Mouse (Mus musculus) thymus, postnatal 10 days (tissue): ENCODE results near the gene Mycbp.

Experiments used
- DNase-seq, 2 experiments: peaks; one replicate each; pipeline ENCODE4 v3.0.0; 2021; ENCODE audit warnings: low spot score in 2 of 2

The Mycbp gene

DNA sequence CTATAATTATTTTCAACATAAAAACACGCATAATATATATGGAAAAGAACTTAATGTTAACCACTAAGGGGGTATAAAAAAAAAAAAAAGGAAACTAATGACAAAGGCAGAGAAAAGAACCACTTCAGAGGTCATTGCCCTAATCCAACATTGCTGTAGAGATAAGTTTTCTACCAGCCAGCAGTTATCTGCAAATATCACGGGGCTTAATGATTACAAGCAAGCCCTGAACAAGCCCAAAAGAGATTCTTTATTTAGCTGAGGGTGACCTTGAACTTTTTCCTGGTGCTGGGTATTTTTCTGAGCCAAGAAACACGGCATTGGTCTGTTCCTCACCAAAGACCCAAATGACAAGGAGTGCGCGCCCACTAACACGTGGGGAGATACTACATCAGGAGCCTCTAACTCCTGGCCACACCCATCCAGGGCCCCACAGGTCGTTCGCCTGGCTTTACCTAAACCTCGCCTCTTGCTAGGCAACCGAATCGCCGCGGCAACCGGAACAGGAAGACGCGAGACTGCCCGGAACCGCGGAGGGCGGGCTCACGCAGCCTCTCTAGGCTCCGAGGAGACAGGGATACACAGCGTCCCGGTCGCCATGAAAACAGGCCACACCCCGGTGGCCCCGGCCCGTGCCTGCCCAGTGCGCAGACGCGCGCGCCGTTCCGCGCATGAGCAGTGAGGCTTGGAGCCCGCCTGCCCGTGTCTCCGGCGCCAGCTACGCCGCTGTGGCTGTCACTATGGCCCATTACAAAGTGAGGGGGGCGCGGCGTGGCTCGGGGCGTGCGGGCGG, at the start of gene Mycbp:
TSS of gene Mycbp (plus strand) at position 500 of the 793 bp plus-strand sequence.
- DNase-seq: peak; percentile 96 to 99

DNA sequence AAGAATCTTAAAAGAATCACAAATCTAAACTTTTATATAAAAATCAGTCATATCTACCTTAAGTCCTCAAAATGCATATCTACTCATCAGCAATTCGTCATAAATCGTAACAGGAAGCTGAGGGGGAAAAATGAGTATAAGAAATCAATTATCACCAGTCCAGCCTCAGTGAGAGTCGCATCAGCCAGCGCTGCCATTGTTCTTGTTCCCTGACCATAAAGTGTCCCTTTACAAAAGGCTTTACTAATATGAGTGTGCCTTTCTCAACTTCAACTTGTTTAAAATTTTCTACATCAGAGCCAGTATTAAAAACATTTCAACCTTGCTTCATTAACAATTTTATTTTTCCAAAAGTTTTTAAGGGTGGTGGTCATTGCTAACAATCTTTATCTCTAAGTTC, 47.7 kb upstream of the Mycbp start:
- DNase-seq: no peak

DNA sequence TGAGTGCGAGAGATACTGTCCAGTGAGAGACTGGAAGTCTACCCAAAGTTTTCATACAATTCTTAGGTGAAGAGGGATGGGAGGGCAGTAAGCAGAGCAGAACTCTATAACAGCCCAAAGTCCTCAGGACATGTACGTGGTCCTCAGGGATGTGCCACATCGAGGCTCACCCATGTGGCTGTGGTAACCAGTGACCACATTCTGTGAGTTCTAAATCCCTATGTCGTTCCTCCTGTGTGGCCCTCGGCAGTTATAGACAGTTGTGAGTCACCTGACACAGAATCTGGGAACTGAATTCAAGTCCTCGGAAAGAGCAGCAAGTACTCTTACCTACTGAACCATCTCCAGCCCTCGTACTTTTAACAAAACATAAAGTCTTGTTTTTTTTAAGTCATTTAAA, 46.5 kb upstream of the Mycbp start:
- DNase-seq: no peak

DNA sequence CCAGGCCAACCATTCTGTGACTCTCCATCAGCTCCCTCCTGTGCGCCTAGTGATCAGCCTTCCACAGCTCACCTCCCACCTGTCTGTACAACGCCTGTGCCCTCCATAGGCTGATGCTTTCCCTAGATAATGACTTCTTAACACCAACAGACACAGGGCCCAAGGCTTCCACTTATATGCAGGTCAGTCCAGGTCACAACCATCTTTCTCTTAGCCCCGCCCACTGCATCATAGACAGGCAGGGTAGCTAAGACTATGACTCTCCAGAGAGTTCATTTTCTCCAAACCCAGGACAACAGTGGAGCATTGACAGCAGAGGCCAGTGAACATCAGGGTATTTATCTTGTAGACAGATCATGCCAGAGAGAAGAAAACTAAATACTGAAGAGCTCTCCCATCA, 45.3 kb upstream of the Mycbp start, which contains the start of gene 4933427I04Rik:
TSS of gene 4933427I04Rik (plus strand) at position 301 of the 400 bp plus-strand sequence.
- DNase-seq: no peak

DNA sequence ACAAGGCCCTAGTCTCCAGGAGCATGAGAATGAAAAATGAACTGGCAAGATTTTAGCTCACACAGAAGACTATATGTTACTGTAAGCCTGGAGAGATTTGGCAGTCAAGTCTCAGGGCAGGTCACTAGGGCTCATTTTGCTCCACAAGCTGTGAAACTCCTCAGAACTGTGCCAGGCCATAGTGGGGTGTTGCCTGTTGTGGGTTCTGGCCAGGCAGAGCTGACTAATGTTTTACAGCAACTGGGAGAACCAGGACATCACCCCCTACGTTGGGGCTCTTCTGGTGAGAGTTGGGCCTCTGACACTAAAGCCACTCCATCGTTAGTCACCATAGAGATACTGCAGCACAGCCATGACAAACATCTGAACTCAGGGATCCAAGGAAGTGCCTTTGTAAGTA, 44.8 kb upstream of the Mycbp start:
- no peak for DNase-seq

DNA sequence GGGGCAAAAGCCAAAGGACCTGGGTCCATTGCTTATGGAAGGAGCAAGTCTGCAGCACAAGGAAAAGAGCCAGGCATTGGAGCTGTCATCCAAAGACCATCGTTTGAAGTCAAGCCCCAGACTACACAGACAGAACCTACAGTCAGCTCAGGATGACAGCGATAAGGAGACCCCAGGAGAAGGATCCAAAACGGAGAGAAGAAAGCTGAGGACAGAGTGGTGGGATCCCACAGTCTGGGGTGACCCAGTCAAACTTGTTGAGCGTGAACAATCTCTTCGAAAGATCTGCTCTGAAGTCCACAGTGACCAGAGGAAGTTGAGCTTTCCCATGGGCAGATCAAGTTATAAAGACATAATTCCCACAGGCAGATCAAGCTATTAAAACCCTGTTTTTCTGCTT, 44.0 kb upstream of the Mycbp start:
- no peak for DNase-seq

DNA sequence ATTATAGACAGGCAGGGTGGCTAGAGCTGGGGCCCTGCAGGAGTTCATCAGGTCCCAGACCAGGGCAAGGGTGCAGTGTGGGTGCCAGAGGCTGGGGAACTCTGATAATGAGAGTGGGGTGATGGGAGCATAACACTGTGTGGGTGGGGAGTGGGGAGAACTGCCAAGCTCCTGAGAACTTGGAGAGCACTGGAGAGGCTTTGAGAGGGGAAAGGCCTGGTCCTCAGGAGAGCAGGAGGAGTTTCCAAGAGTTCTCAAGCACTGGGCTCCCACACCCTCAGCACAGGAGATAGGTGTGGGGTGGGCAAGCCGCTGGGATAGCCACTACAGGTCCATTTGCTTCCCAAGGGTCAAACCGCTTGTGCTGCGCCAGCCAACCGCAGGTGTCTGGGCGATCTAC, 10.9 kb upstream of the Mycbp start:
- DNase-seq: no peak

DNA sequence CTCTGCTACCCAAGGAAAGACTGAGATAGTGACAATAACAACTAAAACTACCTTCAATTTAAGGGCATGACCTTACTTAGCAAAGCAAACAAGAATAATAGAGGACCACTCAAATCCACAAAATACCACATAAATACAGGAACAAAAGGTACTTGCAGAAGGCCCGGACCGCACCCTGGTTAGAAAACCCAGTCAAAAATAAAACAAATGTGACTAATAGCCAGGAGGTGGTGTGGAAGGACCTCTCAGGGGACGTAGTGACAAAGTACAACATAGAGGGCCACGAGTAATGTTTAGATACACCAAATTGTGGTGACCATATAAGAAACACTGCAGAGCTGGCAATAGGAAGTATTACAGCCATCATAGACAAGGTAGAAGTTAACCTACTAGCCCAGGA, 10.3 kb upstream of the Mycbp start:
- no peak for DNase-seq

DNA sequence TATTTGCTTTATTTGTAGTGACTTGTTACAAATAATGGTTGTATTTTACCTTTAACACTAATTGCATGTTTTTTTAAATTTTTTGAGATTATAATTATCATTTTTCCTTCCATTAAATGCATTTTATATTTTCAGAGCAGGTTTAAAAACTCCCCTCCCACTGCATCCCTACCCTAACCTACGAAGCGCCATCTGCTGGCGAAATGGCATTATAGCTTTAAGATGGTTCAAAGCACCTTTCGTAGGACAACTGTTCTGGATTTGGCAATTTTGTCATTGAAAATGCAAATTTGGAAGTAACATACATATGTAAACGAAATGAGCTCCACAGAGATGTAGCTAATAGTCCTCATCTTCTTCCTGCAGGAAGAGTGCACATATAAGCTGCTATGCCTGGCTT, 5.9 kb upstream of the Mycbp start:
- peak in 1 of 2 experiments; percentile 40 for DNase-seq

DNA sequence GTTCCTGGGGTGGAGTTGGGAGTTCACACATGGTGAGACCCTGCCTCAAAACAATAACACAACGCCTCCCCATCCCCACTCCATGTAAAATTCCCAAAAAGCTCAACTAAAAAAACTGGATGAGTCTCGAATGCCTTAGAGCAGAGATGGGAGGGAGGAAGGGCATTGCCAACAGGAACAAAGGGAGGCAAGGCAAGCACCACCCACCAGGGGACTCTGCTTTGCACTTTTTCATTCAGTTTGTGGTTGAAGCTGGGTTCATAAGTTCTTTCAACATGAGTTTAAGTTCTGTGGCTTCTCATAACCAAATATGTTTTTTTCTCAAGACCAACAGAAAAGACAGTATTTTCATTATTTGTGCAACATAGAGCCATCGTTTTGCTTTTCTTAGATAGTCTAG, 1.2 kb upstream of the Mycbp start:
- no peak for DNase-seq

DNA sequence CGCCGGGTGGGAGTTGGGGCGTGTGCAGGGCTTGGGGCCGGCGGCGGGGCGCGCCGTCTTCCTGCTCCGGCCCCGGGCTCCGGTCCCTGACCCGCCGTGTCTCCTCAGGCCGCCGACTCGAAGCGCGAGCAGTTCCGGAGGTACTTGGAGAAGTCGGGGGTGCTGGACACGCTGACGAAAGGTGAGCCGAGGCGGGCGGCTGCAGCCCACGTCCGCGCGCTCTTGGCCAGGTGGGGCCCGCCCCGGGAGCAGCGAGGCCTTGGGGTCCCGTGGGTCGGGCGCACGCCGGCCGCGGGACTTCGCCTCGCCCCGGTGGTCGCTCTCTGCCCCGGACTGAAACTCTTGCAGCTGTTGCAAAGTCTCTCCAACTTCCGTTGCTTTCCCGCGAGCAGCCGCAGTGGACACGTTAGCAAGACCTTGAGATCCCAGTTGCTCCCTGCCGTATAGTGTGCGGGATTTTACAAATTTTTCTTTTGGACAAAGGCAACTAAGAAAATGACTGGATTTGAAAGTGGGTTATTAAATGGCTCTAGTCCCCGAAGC, 565 bp downstream of the Mycbp start:
- DNase-seq: no peak

DNA sequence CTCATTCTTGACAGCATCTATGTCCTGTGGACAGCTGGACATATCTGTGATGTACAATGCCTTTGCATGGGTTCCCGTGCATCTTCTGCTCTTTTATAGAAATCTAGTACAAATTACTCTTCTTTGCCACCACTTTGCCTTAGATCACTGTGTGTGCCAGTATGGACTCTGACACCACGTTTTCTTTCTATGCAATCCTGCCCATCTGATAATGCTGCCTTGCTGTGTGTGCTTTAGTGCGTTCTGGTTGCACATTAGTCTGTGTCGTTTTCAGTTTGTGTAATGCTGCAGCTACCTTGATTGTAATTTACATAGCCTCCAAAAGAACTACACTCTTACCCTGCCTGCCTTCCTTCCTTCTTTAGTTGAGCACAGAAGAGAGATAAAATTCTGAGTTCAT, 6.9 kb downstream of the Mycbp start:
- DNase-seq: no peak

DNA sequence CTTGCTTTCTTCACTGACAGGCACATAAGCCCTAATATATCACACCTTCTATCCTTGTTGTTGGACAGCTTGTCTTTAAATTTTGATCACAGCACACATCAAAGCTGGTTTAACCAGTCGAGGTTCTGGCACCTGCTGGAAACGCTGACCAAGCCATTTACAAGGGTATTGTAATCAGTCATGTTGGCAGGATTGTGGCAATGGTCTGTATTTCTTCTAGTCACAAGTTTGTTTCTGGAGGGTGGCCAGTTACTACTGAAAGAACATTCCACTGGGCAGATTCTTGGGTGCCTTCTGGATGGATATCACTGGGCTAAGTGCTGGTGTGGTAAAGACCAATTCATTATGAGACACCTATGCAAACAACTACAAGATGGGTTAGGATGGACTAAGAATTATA, 7.8 kb downstream of the Mycbp start:
- DNase-seq: no peak

DNA sequence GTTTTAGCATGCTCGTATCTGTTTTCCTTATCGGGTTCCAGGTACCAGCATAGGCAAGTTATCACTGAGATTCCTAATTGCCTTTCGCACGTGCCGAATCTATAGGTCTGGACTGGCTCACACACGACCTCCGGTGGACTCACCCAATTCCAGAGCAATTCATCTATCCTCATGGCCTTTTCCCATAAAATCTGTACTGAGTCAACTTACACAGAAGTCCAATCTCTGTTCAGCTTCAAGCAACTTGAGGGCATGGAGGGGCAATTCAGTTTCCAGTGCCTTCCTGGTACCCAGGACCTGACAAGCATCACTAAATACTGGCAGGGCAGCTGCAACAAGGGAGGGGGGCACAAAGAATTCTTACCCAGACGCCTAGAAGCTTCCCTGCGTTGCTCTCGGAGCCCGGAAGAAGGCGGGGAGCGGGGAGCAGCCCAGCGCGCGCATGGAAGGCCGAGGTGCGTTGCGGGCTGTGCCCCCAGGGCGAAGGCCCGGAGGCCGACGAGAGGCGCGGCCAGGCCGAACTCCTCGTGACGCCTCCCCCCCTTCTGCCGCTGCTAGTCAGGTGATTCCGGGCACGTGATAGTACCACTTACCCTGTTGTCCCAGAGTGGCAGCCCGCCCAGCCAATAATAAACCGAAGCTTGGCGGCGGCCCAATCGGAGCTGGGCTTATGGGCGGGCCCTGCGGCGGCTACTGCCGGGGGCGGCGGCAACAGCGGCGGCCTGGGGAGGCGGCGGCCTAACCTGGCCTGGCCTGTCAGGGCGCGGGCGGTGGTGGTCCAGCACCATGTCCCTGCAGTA, 12.3 kb downstream of the Mycbp start, which contains the start of gene Rragc:
TSS of gene Rragc (plus strand) at position 699 of the 800 bp plus-strand sequence.
- peak; percentile 100 for DNase-seq

DNA sequence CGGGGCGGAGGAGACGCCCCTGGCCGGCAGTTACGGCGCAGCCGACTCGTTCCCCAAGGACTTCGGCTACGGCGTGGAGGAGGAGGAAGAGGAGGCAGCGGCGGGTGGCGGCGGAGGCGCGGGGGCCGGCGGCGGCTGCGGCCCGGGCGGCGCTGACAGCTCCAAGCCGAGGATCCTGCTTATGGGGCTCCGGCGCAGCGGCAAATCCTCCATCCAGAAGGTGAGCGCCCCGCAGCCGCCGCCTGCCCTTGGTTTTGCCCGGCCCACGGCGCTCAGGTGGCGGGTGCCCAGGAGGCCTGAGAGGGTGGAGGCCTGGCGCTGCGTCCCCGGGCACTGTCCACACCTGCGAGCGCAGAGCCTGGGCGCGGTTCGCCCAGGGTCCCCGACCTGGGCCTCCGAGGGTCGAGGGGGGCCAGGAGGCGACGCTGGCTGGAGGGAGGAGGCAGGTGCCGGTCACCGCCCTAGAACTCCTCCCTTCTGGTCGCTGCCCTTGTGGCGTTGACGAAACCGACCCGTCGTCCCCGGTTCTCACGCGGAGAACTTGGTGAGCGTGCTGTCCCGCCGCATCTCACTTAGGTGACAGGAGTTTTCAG, 13.0 kb downstream of the Mycbp start, which contains the start of gene 4930535I16Rik:
TSS of gene 4930535I16Rik (minus strand) at position 475 of the 593 bp plus-strand sequence.
- peak; percentile 19 to 25 for DNase-seq

DNA sequence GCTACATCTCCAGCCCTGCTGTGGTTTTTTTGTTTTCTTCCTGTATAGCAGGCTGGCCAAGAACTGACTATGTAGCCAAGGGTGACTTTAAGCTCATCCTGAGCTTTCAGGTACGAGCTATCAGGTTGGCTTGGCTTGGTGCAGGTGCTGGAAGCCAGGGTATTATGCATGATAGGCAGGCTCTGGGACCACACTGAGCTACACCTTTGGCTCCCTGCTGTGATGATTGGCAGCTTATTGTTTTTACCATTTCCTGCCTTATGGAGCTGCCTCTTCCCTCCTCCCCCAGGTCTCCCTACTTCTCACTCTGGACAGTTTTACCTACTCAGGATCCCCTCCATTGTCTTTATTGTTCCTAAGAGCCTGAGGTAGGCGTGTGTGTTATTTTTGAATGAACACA, 14.2 kb downstream of the Mycbp start:
- no peak for DNase-seq

DNA sequence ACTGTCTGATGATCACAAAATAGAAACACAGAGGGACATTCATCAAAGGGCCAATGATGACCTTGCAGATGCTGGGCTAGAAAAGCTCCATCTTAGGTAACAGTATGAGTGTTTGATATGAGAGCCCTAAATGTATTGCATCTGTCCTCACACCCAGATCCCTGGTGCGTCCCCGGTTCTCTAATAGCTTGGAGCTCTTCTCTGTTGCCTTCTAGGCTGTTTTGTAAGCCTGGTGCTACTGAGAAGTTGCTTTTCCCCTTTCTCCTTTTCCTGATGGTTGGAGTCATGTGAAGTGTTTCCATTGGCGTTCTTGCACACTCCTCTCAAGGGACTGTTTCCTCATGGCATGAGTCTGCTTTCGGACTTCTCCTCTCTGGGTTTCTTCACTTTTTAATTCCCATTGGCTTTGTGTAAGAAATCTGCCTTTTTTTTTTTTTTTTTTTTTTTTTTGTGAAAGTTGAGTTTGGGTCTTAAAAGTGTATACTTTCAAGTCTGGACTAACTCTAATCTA, 16.5 kb downstream of the Mycbp start:
- DNase-seq: no peak

DNA sequence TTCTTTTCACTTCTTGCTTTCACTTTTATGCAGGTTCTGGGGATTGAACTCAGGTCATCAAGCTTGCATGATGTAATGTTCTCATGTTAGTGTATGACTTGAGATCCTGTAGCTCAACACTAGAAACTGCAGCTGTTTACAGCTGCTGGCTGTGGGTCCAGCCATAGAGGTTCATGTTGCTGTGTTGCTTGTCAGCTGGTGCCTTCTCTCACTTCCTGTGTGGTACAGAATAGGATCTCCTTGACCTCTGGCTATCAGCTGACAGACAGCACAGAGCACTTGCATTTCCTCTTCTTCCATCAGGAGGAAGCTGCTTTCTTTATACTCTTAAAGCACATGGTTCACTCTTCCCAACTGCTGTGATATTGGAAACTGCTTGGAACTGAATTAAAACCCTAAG, 23.3 kb downstream of the Mycbp start:
- no peak for DNase-seq

DNA sequence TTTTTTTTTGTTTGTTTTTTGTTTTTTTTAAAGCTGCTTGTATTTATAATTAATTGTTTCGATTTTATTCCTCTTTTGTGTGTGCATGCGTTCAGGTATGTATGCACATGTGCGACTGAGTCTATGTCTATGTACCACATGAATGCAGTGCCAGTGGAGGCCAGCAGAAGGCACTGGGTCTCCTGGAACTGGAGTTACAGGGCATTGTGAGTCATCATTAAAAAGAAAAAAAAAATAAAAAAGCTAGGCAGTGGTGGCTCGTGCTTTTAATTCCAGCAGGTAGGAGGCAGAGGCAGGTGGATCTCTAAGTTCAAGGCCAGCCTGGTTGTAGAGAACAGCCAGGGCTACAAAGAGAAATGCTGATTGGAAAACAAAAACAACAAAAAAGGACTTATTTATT, 25.4 kb downstream of the Mycbp start:
- DNase-seq: no peak

DNA sequence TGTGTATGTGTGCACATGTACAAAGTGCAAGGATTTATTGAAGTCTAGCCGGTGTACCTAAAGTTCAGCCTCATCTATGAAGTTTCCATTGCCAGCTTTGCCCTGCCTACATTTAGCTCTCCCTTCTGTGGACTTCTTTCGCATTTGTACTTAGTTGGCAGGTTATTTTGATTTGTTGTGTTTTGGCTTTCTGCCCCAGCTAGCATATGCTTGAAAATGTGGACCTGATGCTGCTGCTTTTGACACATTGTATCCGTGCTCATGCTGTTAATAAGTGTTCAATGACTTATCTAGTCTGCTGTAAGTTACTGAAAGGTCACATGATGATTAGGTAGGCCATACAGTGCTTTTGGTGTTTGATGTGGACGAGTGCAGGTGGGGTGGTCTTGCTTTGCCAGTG, 29.7 kb downstream of the Mycbp start:
- no peak for DNase-seq

DNA sequence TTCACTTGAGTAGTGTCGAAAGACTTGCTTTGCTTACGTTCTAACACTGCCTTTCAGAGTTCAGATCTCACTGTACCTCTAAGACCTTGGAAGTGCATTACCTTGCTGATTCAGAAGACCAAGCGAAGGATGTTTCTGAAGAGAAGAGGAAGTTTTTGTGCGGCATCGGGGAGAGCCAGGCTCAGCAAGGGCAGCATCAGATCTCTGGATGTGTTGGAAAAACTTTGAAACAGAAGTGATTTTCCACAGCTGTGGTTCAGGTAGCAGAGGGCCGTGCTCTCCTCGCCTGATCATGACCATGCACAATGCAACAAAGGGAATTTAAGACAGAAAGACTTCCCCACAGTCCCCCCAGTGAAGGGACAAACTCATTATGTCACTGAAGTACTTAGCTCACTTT, 31.4 kb downstream of the Mycbp start:
- no peak for DNase-seq

DNA sequence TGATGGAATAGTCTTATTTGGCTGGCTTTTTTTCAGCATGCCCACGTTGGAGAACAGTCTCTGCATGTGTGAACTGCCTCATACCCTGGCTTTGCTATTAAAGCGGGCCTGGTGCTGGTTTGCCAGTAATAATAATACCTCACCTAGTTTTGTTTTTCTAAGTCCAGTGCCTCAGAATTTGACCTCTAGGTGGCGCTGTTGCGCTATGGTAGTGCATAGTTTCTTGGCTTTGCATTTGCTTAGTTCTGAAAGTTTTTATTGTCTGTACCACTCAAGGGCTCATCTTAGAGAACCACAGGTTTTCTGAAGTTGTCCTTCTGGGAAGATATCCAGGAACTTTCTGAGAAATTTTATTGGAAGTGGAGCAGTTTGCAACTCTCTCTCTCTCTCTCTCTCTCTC, 35.2 kb downstream of the Mycbp start:
- peak; percentile 31 to 77 for DNase-seq
